Mouse (Mus musculus): ENCODE results near the gene Ank3. TPM values are rescaled to one million over a fixed set of nuclear protein-coding genes. Genes with fewer than 3 reads are reported as not detected.

Gene Ank3
- polyA plus RNA-seq, 2 experiments, result 3.1 to 5.3 TPM

DNA sequence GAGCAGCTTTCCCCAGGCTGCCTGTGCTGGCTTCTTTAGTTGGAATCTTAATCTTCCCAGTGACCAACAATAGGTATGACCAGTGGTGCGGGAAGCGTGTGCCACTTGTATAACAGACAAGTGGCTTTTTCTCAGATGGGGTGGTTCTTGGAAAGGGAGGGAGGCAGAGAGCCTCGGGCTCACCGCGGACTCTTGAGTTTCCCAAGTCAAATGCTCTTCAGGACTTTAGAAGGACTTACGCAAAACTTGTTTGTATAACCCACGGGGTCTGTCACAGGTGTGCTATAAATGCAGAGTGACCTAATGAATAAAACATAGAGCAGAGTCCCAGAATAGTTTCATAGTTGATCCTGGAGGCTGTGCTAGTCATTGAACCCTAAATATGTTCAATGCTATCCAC is 47.4 kb downstream of the Ank3 start:
- H3K9ac ChIP-seq (replicated peaks), result no peak overlapping the region
- H3K4me3 ChIP-seq (ENCODE audit: insufficient read depth in 1 of 2, low read depth in 2 of 2, low read length in 2 of 2), result no peak overlapping the region
- no peak for ATAC-seq (ENCODE audit: insufficient read depth)
- no peak overlapping the region for H3K27ac ChIP-seq
- DNase-seq (ENCODE audit: low read depth in 3 of 3, low spot score in 3 of 3), result no peak
- no peaks in the 10 kb centered on the region for H3K4me1 ChIP-seq (replicated peaks; ENCODE audit: control insufficient read depth in 2 of 2, insufficient read depth in 2 of 2, low read length in 1 of 2)
- H3K9me3 ChIP-seq (ENCODE audit: control insufficient read depth, low read length), result no peaks in the 10 kb centered on the region
- H3K36me3 ChIP-seq (replicated peaks; ENCODE audit: control insufficient read depth, insufficient read depth, low read depth), result no peaks in the 10 kb centered on the region
- WGBS (ENCODE audit: insufficient replicate concordance), result 67% methylated on average over 7 of the region's 7 CpGs
- no peak for TF ChIP-seq EP300 (IDR thresholded peaks at IDR 0.05; ENCODE audit: low read depth)
- TF ChIP-seq CTCF (IDR thresholded peaks at IDR 0.05; ENCODE audit: low read depth), result no peak
- H3K4me2 ChIP-seq (ENCODE audit: low read depth), result no peak overlapping the region
- H3K27me3 ChIP-seq (ENCODE audit: control insufficient read depth, insufficient read depth, low read length), result no peaks in the 10 kb centered on the region

DNA sequence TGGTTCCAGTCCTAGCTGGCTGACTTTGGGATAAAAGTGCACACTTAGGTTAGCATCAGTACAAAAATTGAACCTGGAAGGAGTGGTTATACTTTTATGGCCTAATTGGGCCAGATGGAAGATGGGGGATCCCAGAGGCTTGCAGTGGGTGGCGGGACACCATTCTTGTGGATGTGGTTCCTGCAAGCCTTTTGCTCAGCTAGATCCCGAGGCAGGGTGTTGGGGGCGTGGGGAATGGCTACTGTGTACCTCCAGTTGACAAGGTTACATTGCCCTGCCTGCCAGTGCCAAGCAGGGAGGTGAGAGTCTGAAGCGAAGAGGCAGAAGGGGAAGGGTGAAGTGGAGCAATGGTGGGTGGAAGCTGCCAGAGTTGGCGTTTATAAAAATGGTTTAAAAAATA is 48.0 kb downstream of the Ank3 start:
- ATAC-seq (ENCODE audit: insufficient read depth) (no peak), DNase-seq (ENCODE audit: low read depth in 3 of 3, low spot score in 3 of 3) (no peak)
- Histone ChIP-seq H3K4me2 (ENCODE audit: low read depth) (no peak overlapping the region), H3K9me3 (ENCODE audit: control insufficient read depth, low read length) (no peaks in the 10 kb centered on the region), H3K27ac (no peak overlapping the region), H3K4me1 (replicated peaks; ENCODE audit: control insufficient read depth in 2 of 2, insufficient read depth in 2 of 2, low read length in 1 of 2) (no peaks in the 10 kb centered on the region), H3K27me3 (ENCODE audit: control insufficient read depth, insufficient read depth, low read length) (no peaks in the 10 kb centered on the region), H3K36me3 (replicated peaks; ENCODE audit: control insufficient read depth, insufficient read depth, low read depth) (no peaks in the 10 kb centered on the region), H3K4me3 (ENCODE audit: insufficient read depth in 1 of 2, low read depth in 2 of 2, low read length in 2 of 2) (no peak overlapping the region), H3K9ac (replicated peaks) (no peak overlapping the region)
- TF ChIP-seq EP300 (IDR thresholded peaks at IDR 0.05; ENCODE audit: low read depth) (no peak), CTCF (IDR thresholded peaks at IDR 0.05; ENCODE audit: low read depth) (no peak)
- 47% methylated on average over 5 of the region's 5 CpGs for WGBS (ENCODE audit: insufficient replicate concordance)

DNA sequence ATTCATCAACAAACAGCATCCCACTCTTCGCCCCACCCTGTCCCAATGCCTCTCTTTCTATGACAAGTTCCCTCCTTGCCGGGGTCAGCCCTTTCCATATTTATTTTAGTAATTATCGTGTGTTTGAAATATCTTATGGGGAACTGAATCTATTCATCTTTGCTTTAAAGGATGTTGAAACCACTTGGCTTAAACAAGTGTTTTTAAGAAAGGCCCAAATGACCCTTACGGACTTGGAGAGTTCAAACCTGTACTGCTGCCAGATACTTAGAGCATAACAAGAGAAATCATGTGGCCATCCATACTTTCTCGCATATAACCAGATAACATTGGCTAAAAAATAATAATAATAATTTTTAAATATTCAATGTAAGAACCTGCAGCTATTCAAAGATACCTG is 48.7 kb downstream of the Ank3 start:
- Histone ChIP-seq H3K36me3 (replicated peaks; ENCODE audit: control insufficient read depth, insufficient read depth, low read depth) (no peaks in the 10 kb centered on the region), H3K4me1 (replicated peaks; ENCODE audit: control insufficient read depth in 2 of 2, insufficient read depth in 2 of 2, low read length in 1 of 2) (no peaks in the 10 kb centered on the region), H3K4me3 (ENCODE audit: insufficient read depth in 1 of 2, low read depth in 2 of 2, low read length in 2 of 2) (no peak overlapping the region), H3K9ac (replicated peaks) (no peak overlapping the region), H3K27me3 (ENCODE audit: control insufficient read depth, insufficient read depth, low read length) (no peaks in the 10 kb centered on the region), H3K27ac (no peak overlapping the region), H3K4me2 (ENCODE audit: low read depth) (no peak overlapping the region), H3K9me3 (ENCODE audit: control insufficient read depth, low read length) (no peaks in the 10 kb centered on the region)
- no peak for DNase-seq (ENCODE audit: low read depth in 3 of 3, low spot score in 3 of 3)
- ATAC-seq (ENCODE audit: insufficient read depth), result no peak
- TF ChIP-seq EP300 (IDR thresholded peaks at IDR 0.05; ENCODE audit: low read depth) (no peak), CTCF (IDR thresholded peaks at IDR 0.05; ENCODE audit: low read depth) (no peak)
- WGBS (ENCODE audit: insufficient replicate concordance), result 66% methylated on average over 5 of the region's 5 CpGs

DNA sequence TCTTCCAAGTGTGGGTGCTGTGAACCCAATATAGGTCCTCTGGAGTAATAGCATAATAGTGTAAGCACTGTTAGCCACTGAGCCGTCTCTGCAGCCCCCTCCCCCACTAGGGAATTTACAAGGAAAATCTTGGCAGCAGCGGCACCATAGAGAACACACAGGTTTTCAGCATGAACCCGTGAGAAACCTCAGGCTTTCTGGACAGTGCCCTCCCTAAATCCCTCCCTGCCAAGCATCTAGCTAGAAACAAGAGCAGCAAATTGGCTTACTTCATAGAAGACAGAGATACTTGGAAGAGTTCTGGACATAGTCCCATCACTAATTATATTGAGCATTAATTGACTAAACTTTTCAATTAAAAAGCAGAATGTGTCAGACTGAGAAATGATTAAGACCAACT is 49.6 kb downstream of the Ank3 start:
- DNase-seq (ENCODE audit: low read depth in 3 of 3, low spot score in 3 of 3), result no peak
- WGBS (ENCODE audit: insufficient replicate concordance), result 54% methylated on average over 3 of the region's 3 CpGs
- no peak overlapping the region for H3K9ac ChIP-seq (replicated peaks)

DNA sequence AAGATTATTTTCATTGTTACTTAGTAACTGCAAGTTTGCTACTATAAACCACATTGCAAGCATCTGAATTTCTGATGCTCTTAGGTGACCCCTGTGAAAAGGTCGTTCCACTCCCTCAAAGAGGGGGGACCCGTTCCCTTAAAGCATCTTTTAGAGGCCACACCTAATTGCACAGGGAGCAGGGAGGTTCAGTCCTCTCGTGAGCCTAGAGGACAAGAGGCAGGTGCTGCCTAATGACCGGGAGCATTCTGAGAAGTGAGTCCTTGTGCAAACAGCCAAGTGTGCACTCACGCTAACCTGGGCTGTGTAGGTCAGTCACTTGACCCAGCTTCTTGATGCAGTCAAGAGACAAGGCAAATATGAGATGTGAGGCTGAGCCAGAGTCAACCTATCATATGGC is 52.4 kb downstream of the Ank3 start:
- Histone ChIP-seq H3K9ac (replicated peaks) (no peak overlapping the region), H3K4me1 (replicated peaks; ENCODE audit: control insufficient read depth in 2 of 2, insufficient read depth in 2 of 2, low read length in 1 of 2) (no peaks in the 10 kb centered on the region), H3K27me3 (ENCODE audit: control insufficient read depth, insufficient read depth, low read length) (no peaks in the 10 kb centered on the region), H3K4me2 (ENCODE audit: low read depth) (no peak overlapping the region), H3K9me3 (ENCODE audit: control insufficient read depth, low read length) (no peaks in the 10 kb centered on the region), H3K36me3 (replicated peaks; ENCODE audit: control insufficient read depth, insufficient read depth, low read depth) (no peaks in the 10 kb centered on the region), H3K27ac (no peak overlapping the region), H3K4me3 (ENCODE audit: insufficient read depth in 1 of 2, low read depth in 2 of 2, low read length in 2 of 2) (no peak overlapping the region)
- TF ChIP-seq CTCF (IDR thresholded peaks at IDR 0.05; ENCODE audit: low read depth), result no peak
- TF ChIP-seq EP300 (IDR thresholded peaks at IDR 0.05; ENCODE audit: low read depth), result no peak
- 38% methylated on average over 5 of the region's 5 CpGs for WGBS (ENCODE audit: insufficient replicate concordance)
- DNase-seq (ENCODE audit: low read depth in 3 of 3, low spot score in 3 of 3) (no peak), ATAC-seq (ENCODE audit: insufficient read depth) (no peak)

More for the DNA sequence above, 49.6 kb downstream of the Ank3 start:
- no peak for TF ChIP-seq CTCF (IDR thresholded peaks at IDR 0.05; ENCODE audit: low read depth)
- no peak for TF ChIP-seq EP300 (IDR thresholded peaks at IDR 0.05; ENCODE audit: low read depth)
- no peak for ATAC-seq (ENCODE audit: insufficient read depth)
- no peaks in the 10 kb centered on the region for H3K9me3 ChIP-seq (ENCODE audit: control insufficient read depth, low read length)
- no peak overlapping the region for H3K4me3 ChIP-seq (ENCODE audit: insufficient read depth in 1 of 2, low read depth in 2 of 2, low read length in 2 of 2)
- H3K4me2 ChIP-seq (ENCODE audit: low read depth), result no peak overlapping the region
- no peaks in the 10 kb centered on the region for H3K36me3 ChIP-seq (replicated peaks; ENCODE audit: control insufficient read depth, insufficient read depth, low read depth)
- no peak overlapping the region for H3K27ac ChIP-seq
- H3K27me3 ChIP-seq (ENCODE audit: control insufficient read depth, insufficient read depth, low read length), result no peaks in the 10 kb centered on the region
- H3K4me1 ChIP-seq (replicated peaks; ENCODE audit: control insufficient read depth in 2 of 2, insufficient read depth in 2 of 2, low read length in 1 of 2), result no peaks in the 10 kb centered on the region
